Mouse (Mus musculus) liver, adult 2 months (tissue): Measurements from ENCODE around the gene Sycp3. TPM values are rescaled to one million over a fixed set of nuclear protein-coding genes. Genes with fewer than 3 reads are reported as not detected.

Experiments
- DNase-seq: peaks from one replicate; pipeline ENCODE4 v3.0.0-alpha.2; 2011; ENCODE audit warnings: low read depth, low spot score; ENCODE audit errors: extremely low read depth
- H3K27ac ChIP-seq: fragments of 200-500 bp; replicated peaks from 2 replicates; pipeline ENCODE4 v1.5.1; 2012; ENCODE audit warnings: low read depth, mild to moderate bottlenecking, control low read depth, inconsistent platforms, low read length; ENCODE audit not compliant: insufficient read depth
- H3K27me3 ChIP-seq: fragments of 200-500 bp; 2 replicates; pipeline ENCODE4 v1.6.1; 2012; ENCODE audit warnings: mild to moderate bottlenecking, moderate library complexity, low read length, inconsistent platforms; ENCODE audit not compliant: control insufficient read depth, insufficient read depth
- H3K36me3 ChIP-seq: fragments of 200-500 bp; 2 replicates; pipeline ENCODE4 v1.6.1; 2012; ENCODE audit warnings: low read length, inconsistent platforms; ENCODE audit not compliant: control insufficient read depth, insufficient read depth
- H3K4me1 ChIP-seq: fragments of 200-500 bp; 2 replicates; pipeline ENCODE4 v1.6.1; 2011; ENCODE audit warnings: low read length; ENCODE audit not compliant: control insufficient read depth, insufficient read depth
- H3K4me3 ChIP-seq: fragments of 200-500 bp; 2 replicates; pipeline ENCODE4 v1.5.1; 2011; ENCODE audit warnings: low read depth, mild to moderate bottlenecking, control low read depth, low read length, moderate library complexity; ENCODE audit not compliant: insufficient read depth
- H3K79me2 ChIP-seq: fragments of 200-500 bp; 2 replicates; pipeline ENCODE4 v1.6.1; 2012; ENCODE audit warnings: inconsistent platforms, mild to moderate bottlenecking, low read length, moderate library complexity; ENCODE audit not compliant: control insufficient read depth, insufficient read depth
- H3K9ac ChIP-seq: fragments of 200-500 bp; 2 replicates; pipeline ENCODE4 v1.6.1; 2012; ENCODE audit warnings: low read depth, mild to moderate bottlenecking, control low read depth, inconsistent platforms, low read length
- CTCF ChIP-seq: fragments of 200-500 bp; IDR thresholded peaks from 2 replicates; pipeline ENCODE4 v1.5.1; 2011; ENCODE audit warnings: low read depth, low read length, control low read depth
- POLR2A ChIP-seq: fragments of 200-500 bp; IDR thresholded peaks from 2 replicates; pipeline ENCODE4 v1.6.1; 2011; ENCODE audit warnings: low read length, control low read depth; ENCODE audit not compliant: insufficient read depth; ENCODE audit errors: extremely low read depth
- WGBS: fragments of 180-500 bp; shearing (Covaris S2); methylation state at CpG from one replicate; pipeline ENCODE4 v1.1.7; 2018; 5-methylcytosine and 5-hydroxymethylcytosine counted together
- polyA plus RNA-seq: library from polyadenylated mRNA; depleted of rRNA; stranded (reverse); fragments of >200 nt; gene quantifications from 2 replicates; pipeline ENCODE4 v1.2.3, GENCODE M21; 2012
- total RNA-seq: library from RNA; depleted of rRNA; stranded (reverse); fragments of >200 nt; gene quantifications from 2 replicates; pipeline ENCODE4 v1.2.3, GENCODE M21; 2014

Gene Sycp3
- total and polyA plus RNA-seq, 2 experiments = not detected

DNA sequence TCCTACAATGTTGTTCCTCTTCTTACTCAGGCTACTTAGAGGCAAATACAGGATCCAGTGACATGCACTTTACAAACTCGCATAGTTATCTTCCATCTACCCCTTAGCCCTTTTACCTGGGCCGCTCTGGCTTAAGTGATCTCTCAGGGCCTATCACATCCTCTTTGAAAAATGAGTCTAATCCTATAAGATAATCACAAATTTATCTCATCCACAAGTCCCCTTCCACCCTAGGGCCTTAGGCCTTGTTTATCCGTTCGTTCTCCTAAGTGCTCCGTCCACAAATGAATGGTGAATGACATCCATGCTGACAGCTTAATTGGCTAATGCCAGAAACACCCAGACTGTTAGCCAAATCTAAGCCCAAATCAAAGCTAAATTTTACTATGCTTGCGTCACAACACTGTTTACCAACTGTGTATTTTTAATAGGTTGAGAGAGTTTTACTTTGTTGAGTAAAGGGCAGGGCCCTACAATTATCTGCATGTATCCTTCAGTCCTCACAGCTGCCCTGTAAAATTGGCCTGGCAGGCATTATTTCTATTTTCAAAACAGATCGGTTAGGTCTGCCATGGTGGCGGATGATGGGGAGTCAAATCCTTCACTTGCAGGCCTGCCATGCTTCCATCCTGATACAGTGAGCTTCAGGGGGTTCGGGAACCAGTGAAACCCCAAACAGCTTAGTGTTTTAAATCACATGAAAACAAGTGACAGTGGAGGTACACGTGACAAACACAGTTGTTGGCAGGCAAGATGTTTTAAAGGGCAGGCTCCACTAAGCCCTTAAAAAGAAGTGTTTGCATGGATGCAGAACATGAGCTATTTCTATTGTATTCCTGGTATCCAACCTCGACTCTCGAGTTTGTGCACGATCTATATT lies 42.8 kb downstream of the Sycp3 start:
- Histone ChIP-seq H3K27ac (peak overlapping the region; percentile 94), H3K4me1 (peaks cover 11% of the 10 kb centered on the region), H3K9ac (peak overlapping the region; percentile 62), H3K36me3 (peaks cover 5% of the 10 kb centered on the region; the same call in 1 of the 2 replicates), H3K27me3 (no peaks in the 10 kb centered on the region), H3K79me2 (peaks cover 28% of the 10 kb centered on the region; the same call in 1 of the 2 replicates), H3K4me3 (peak overlapping the region; percentile 82)
- WGBS = 32% methylated on average over 13 of the region's 13 CpGs
- TF ChIP-seq CTCF (no peak), POLR2A (no peak)
- peak; percentile 93 for DNase-seq

DNA sequence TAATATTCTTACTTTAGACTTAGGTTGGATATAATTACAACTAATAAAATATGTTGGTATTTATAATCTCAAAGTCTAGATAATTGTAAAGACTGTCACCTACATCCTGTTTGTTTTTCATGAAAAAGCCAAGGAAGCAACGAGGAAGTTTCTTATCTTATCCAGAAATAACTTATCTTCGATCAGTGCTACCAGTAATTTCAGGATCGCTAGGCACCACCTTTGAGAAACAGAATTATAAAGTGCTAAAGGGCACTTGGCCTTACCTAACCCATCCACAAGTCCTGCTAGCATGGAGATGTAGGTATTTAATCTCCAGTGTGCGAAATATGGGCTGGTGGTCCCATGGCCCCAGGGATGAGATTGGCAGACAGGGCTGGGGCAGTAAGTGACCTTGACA lies 43.5 kb downstream of the Sycp3 start:
- H3K4me1 ChIP-seq = peaks cover 15% of the 10 kb centered on the region
- TF ChIP-seq POLR2A (no peak), CTCF (no peak)
- H3K79me2 ChIP-seq = peaks cover 28% of the 10 kb centered on the region; the same call in 1 of the 2 replicates
- DNase-seq = peak; percentile 63
- no peaks in the 10 kb centered on the region for H3K27me3 ChIP-seq
- H3K4me3 ChIP-seq = peak overlapping the region; percentile 82
- peak overlapping the region; percentile 94 for H3K9ac ChIP-seq
- WGBS = 10% methylated on average over 4 of the region's 4 CpGs
- peaks cover 4% of the 10 kb centered on the region; the same call in 1 of the 2 replicates for H3K36me3 ChIP-seq
- H3K27ac ChIP-seq = peak overlapping the region; percentile 89

DNA sequence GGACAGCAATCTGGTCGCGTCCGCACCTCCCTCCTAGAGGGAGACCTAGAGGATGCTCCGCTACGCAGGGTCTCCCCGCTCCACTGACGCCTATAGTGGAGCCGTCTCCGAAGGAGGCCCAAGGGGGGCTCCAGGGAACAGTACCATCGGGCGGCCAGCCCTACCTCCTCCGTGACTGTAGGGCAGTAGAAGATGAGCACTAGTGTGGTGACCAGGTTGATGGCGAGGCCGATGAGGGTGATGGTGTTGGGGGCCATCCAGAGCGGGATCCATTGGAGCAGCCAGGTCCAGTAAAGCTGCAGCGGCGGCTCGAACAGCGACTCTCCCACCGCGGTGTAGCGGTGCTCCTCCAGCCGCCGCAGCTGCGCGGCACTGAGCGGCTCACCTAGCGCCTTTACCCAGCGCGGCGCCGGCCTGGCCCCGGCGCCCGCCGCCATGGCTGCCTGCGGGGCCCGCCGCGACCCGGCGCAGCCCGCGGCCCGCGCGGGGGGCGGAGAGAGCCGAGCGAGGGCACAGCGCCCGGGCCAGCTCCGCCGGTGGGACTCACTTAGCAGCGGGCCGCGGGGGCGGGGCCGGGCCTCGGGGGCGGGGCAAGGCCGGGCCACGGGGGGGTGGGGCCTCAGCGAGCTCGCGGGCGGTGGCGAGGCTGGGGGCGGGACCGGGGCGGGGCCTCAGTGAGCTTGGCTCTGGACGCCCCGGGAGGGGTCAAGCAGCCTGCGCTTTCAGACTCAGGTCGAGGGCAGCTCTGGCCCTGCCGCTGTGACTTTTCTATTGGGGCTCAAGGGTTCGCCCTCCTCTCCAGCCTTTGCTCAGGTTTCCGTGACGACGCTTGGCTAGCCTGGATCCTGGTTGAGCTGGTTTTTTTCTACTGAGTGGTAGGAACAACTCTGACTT lies 44.3 kb downstream of the Sycp3 start, which contains the start of gene Chpt1:
TSS of gene Chpt1 (minus strand) at position 653 of the 894 bp plus-strand sequence.
- peaks cover 3% of the 10 kb centered on the region; the same call in 1 of the 2 replicates for H3K36me3 ChIP-seq
- H3K27ac ChIP-seq = peak within 1 kb of the TSS; percentile 89
- peak within 1 kb of the TSS; percentile 94 for H3K9ac ChIP-seq
- H3K4me1 ChIP-seq = peaks cover 21% of the 10 kb centered on the region
- under 1% methylated on average over 64 of the region's 80 CpGs for WGBS
- no peaks in the 10 kb centered on the region for H3K27me3 ChIP-seq
- peaks cover 27% of the 10 kb centered on the region; the same call in 1 of the 2 replicates for H3K79me2 ChIP-seq
- TF ChIP-seq POLR2A = peak; percentile 47
- no peak for TF ChIP-seq CTCF
- peak; percentile 92 for DNase-seq
- peak within 1 kb of the TSS; percentile 82 for H3K4me3 ChIP-seq

DNA sequence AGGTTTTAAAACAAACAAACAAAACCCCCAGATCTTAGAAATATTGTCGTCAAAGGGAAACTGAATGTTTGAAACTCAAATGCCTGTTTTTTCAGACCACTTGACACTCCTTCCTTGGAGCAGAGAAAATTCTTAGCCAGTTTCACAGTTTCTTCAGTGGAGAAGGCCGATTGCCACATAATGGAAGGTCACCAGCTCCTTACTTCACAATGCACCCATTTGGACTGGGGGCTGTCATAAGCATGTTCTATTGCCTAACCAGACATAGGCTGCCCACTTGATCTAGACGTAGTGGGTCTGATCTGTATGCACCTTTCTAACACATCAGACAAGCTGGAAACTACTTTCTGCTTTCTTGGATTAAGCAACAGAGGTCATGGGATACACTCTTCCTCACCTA lies 45.1 kb downstream of the Sycp3 start:
- whole genome bisulfite sequencing = 49% methylated on average over 3 of the region's 3 CpGs
- no peak for TF ChIP-seq CTCF
- TF ChIP-seq POLR2A = no peak
- no peaks in the 10 kb centered on the region for H3K27me3 ChIP-seq
- peaks cover 23% of the 10 kb centered on the region; the same call in 1 of the 2 replicates for H3K79me2 ChIP-seq
- H3K36me3 ChIP-seq = no peaks in the 10 kb centered on the region
- peak overlapping the region; percentile 89 for H3K27ac ChIP-seq
- peaks cover 21% of the 10 kb centered on the region for H3K4me1 ChIP-seq
- peak; percentile 59 for DNase-seq
- peak overlapping the region; percentile 40 for H3K9ac ChIP-seq
- H3K4me3 ChIP-seq = no peak overlapping the region; the same call in 1 of the 2 replicates

DNA sequence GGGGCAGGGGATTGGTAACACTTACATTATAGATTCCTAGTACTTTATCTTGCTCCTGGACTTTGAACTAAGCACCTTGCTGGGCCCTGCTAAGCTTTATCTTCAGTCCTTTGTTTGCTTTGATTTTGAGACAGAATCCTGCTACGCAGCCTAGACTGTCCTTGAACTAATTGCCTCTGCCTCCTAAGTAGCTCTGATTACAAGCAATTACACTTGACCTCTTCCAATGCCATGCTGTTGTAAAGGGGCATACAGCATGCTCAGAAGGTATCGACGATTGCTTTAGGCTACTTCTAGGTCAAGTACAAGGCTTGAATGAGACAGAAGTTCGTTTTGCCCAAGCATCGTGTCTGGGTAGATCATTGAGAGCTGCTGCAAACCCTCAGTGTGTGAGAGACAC lies 45.9 kb downstream of the Sycp3 start:
- Histone ChIP-seq H3K36me3 (no peaks in the 10 kb centered on the region), H3K79me2 (peaks cover 20% of the 10 kb centered on the region; the same call in 1 of the 2 replicates), H3K4me3 (no peak overlapping the region), H3K27ac (peak overlapping the region; percentile 44), H3K4me1 (peaks cover 21% of the 10 kb centered on the region), H3K9ac (no peak overlapping the region), H3K27me3 (no peaks in the 10 kb centered on the region)
- TF ChIP-seq POLR2A = no peak
- TF ChIP-seq CTCF = no peak
- DNase-seq = peak; percentile 59
- WGBS = 72% methylated on average over 5 of the region's 5 CpGs
